Mouse (Mus musculus) myocyte (in vitro differentiated cells): ENCODE results near the gene Sod1.

Experiments used
- MAX ChIP-seq: IDR thresholded peaks from one replicate; pipeline ENCODE4 v1.6.1; 2011; ENCODE audit warnings: low read depth, mild to moderate bottlenecking, control low read depth
- POLR2A ChIP-seq: IDR thresholded peaks from one replicate; pipeline ENCODE4 v1.6.1; 2011; ENCODE audit warnings: low read depth, mild to moderate bottlenecking, control low read depth, moderate library complexity; ENCODE audit not compliant: insufficient read length
- USF1 ChIP-seq: IDR thresholded peaks from one replicate; pipeline ENCODE4 v1.6.1; 2011; ENCODE audit warnings: low read depth, mild to moderate bottlenecking, control low read depth, moderate library complexity

DNA sequence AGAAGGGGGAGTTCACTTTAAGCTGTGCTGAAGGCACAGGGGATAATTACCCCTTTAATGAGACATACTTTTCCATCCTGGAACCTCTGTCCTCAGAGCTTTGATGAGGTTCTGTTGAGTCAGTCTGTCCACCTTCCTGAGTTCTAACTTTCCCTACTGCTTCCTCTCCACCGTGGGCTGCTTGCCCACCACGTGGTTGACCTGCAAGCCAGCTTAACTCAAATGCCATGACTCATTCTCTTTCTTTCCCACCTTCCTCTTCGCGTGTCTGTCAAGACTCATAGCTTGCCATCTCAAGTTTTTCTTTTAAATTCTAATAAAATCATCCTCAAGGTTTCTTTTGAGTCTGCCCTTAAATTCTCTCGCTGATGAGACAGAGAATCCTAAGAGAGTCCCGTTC, 39.6 kb upstream of the Sod1 start:
- TF ChIP-seq USF1 (no peak), POLR2A (no peak), MAX (no peak)
